Mouse (Mus musculus) bone marrow, adult 2 months (tissue): ENCODE measurements around the gene 2010300C02Rik. TPM values are rescaled to one million over a fixed set of nuclear protein-coding genes. Genes with fewer than 3 reads are reported as not detected.
A peak's percentile ranks its signal among the peaks of the same experiment; 100 is the strongest.

Experiments
- H3K27ac ChIP-seq: fragments of 200-500 bp; 2 replicates; pipeline ENCODE4 v1.5.1; 2012; ENCODE audit warnings: low read depth, mild to moderate bottlenecking, control low read depth, inconsistent platforms, low read length; ENCODE audit not compliant: control insufficient read depth, poor library complexity, insufficient read depth
- H3K4me1 ChIP-seq: fragments of 200-500 bp; 2 replicates; pipeline ENCODE4 v1.6.1; 2011; ENCODE audit warnings: low read length; ENCODE audit not compliant: control insufficient read depth, insufficient read depth
- H3K4me3 ChIP-seq: fragments of 200-500 bp; replicated peaks from 2 replicates; pipeline ENCODE3; 2011; ENCODE audit warnings: mild to moderate bottlenecking, low read depth, low read length, control low read depth; ENCODE audit not compliant: control insufficient read depth
- CTCF ChIP-seq: fragments of 200-500 bp; IDR thresholded peaks from 2 replicates; pipeline ENCODE4 v1.5.1; 2011; ENCODE audit warnings: low read length, control low read depth; ENCODE audit not compliant: control insufficient read depth, insufficient read depth
- POLR2A ChIP-seq: fragments of 200-500 bp; IDR thresholded peaks from 2 replicates; pipeline ENCODE4 v1.6.1; 2011; ENCODE audit warnings: low read depth, mild to moderate bottlenecking, control low read depth, low read length, borderline replicate concordance; ENCODE audit not compliant: control insufficient read depth
- WGBS: fragments of 180-500 bp; shearing (Covaris S2); methylation state at CpG from one replicate; pipeline ENCODE4 v1.1.7; 2018; 5-methylcytosine and 5-hydroxymethylcytosine counted together
- polyA plus RNA-seq: library from polyadenylated mRNA; stranded (reverse); fragments of >200 nt; gene quantifications from 2 replicates; pipeline ENCODE4 v1.2.4, GENCODE M21; 2011; ENCODE audit warnings: low replicate concordance; ENCODE audit not compliant: missing spikeins, insufficient read depth, insufficient read length

Gene 2010300C02Rik
- polyA plus RNA-seq, 1 experiment: not detected

DNA sequence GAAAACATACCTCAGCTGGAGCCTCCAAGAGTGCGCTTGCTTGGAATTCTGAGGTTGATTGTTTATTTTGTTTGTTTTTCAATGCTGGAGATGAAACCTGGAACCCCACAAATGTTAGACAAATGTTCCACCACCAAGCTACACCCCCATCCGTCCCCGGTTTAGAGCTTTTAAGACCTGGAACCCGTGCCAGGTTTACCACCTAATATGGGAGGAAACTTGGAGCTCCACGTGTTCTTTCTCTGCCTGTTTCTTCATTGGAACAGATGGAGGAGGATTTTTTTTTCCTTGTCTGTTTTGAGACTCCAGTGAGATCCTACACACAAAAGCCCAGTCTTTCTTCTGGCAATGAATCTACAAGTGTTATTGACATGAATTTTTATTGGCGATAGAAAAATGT, 30.2 kb downstream of the 2010300C02Rik start:
- no peak overlapping the region for H3K4me3 ChIP-seq
- no peak overlapping the region for H3K27ac ChIP-seq
- no peaks in the 10 kb centered on the region for H3K4me1 ChIP-seq
- TF ChIP-seq POLR2A: no peak
- no peak for TF ChIP-seq CTCF
- 78% methylated on average over 6 of the region's 6 CpGs for WGBS

DNA sequence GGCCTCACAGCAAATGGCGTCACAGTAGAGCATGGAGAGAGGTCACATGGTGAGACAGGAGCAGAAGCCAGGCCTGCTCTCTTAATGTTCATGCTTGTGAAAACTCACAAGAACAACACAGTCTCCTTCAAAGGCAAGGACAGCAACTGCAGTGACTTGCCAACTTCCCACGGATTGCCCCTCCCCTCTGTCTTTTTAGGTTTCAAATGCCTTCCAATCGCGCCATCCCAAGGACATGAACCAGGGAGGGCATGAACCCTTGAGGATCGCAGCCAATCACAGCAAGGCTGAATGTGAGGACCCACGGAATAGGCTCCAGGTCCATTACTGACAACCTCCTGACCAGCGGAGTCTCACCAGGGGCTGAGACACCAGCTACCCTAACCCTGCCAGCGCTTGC, 31.5 kb downstream of the 2010300C02Rik start:
- TF ChIP-seq CTCF: no peak
- no peak for TF ChIP-seq POLR2A
- H3K4me1 ChIP-seq: no peaks in the 10 kb centered on the region
- 74% methylated on average over 8 of the region's 8 CpGs for WGBS

DNA sequence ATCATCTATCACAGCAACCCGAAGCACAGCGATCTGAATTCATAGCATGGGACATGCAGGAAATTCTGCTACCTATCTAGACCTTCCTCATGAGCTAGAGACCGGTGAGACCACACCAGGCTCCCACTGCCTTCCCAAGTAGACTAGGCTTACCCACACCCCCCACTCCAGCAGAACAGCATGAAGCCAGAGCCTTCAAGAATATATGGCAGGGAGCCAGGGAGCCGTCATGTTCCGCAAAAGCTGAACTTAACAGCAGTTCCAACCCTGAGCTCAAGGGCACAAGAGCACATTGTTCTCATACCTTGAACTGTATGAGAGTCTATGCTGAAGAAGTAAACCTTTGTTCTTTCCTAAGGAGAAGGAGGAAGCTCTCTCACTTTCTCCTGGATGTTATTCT, 32.4 kb downstream of the 2010300C02Rik start:
- no peaks in the 10 kb centered on the region for H3K4me1 ChIP-seq
- WGBS: 68% methylated on average over 5 of the region's 5 CpGs
- H3K4me3 ChIP-seq: no peak overlapping the region
- TF ChIP-seq POLR2A (no peak), CTCF (no peak)
- no peak overlapping the region for H3K27ac ChIP-seq

More for the DNA sequence above, 31.5 kb downstream of the 2010300C02Rik start:
- no peak overlapping the region for H3K4me3 ChIP-seq
- H3K27ac ChIP-seq: no peak overlapping the region

DNA sequence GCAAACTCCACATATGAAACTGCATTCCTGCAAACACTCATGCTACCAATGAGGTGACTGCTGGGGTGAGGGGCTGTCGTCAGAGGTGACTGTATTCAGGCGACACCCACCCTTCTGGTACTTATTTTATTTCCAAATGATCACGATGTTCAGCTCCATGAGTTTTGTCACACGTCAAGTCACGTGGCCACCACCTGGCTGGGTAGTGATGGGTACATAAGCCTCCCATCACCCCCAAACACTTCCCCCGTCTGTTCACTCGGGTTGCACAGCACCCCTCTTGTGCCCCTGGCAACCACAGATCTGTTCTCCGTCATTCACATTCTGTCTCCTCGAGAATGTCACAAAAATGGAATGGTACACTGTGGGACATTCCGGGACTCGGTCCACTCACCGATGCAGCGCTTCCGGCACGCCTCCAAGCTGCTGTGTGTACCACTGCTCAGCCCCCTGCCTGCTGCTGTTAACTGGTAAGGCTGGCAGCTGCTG, 32.9 kb downstream of the 2010300C02Rik start:
- Histone ChIP-seq H3K27ac (no peak overlapping the region), H3K4me3 (no peak overlapping the region), H3K4me1 (no peaks in the 10 kb centered on the region)
- WGBS: 79% methylated on average over 15 of the region's 15 CpGs
- TF ChIP-seq CTCF: no peak
- no peak for TF ChIP-seq POLR2A

DNA sequence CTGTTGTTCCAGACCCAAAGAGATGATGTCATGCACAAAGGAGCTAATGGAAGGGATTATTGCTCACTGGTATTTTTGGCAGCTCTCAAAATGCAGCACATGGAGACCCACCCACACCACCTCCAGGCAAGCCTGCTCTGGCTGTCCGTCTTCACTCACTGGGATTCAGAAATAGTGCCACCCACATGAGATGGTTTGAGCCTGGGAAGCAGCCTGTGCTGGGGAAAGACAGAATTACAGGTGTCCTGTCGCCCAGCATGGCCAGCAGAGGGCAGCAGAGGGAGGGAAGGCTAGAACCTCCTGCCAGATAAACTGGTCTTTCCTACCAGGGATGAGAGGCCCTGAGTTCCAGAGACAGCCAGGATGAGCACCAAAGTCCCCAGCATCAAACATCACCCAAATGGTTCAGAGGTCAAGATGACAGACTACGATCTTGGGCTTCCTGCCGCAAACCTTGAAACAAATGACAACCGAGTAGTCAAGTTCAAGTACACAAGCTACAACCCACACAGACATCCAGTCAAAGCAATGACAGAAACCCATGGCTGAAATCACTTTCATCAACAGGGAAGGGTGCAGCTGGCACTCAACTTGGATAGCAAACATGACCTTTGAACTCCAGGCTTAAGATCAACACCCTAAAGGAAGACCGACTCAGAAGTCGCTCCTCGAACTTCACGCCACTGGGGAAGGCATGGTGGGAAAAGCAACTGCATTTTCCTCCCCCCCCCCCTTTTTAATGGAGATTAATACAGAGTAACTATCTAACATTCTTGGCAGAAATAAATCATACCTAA, 41.4 kb downstream of the 2010300C02Rik start:
- Histone ChIP-seq H3K27ac (no peak overlapping the region), H3K4me3 (no peak overlapping the region), H3K4me1 (no peaks in the 10 kb centered on the region)
- TF ChIP-seq POLR2A (no peak), CTCF (peak; percentile 92)
- WGBS: 74% methylated on average over 9 of the region's 9 CpGs

DNA sequence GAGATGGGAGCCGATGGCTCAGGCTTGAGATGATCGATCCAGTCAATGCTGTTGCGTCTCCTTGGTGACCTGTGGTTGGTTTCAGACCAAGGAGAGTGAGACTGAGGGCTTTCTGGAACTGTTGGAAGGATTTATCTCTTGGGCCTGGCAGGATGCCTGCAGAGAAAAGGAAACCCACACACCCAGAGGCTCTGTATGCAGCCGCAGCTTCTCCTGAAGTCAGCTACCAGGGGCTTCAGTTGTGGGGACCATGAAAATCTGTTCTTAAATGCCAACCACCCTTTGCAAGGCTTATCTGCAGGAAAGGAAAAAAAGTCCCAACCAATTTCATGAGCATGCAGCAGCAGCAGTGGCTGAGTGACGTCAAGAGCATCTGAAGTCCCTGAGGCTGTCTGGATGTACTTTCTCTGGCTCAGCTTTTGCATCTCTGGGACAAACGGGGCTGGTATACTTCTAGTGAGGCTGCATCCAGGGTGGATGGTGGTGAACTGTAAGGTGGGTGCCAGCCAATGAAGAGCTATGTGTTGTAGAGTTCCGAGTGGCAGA, 42.8 kb downstream of the 2010300C02Rik start:
- WGBS: 18% methylated on average over 7 of the region's 7 CpGs
- no peak overlapping the region for H3K27ac ChIP-seq
- H3K4me1 ChIP-seq: no peaks in the 10 kb centered on the region
- H3K4me3 ChIP-seq: no peak overlapping the region
- TF ChIP-seq CTCF (no peak), POLR2A (no peak)

DNA sequence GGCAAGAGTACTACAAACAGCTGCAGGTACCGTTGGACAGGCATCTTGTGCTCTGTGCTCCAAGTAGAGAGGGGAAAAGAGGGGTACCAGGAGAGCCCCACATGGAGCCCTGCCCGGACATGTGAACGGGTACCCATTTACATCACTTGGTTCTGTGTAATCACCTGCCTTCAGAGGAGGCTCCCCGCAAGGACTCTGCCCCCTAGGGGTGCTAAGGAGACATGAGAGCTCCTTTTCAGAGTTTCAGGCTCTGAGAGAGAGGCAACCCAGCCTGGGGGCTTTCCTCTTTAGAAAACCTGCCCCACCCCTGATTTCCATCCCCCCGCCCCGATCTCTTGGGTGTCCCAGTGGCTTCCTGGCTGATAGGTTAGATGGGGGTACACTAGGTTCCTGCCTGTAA, 44.4 kb downstream of the 2010300C02Rik start:
- Histone ChIP-seq H3K4me1 (no peaks in the 10 kb centered on the region), H3K4me3 (no peak overlapping the region), H3K27ac (no peak overlapping the region)
- 61% methylated on average over 6 of the region's 6 CpGs for WGBS
- no peak for TF ChIP-seq CTCF
- TF ChIP-seq POLR2A: no peak

DNA sequence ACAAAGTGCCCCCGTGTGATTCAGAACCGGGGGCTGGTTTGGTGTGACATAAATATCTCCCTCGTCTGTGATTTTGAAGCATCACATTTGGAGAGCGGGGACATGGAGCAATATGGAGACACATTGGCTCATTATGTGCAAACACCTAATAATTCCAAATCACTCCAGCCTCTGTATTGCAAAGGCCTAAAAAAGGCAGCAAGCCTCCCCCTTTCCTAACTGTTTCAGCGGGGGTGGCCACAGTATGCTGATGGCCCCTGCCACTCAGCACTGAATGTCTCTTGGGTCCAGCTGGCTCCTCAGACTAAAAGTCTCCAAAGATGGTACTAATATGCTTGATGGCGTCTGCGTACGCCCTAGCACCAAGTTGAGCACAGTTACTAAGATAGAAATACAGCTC, 45.6 kb downstream of the 2010300C02Rik start:
- WGBS: 92% methylated on average over 8 of the region's 8 CpGs
- H3K4me3 ChIP-seq: no peak overlapping the region
- TF ChIP-seq CTCF: no peak
- TF ChIP-seq POLR2A: no peak
- H3K27ac ChIP-seq: no peak overlapping the region
- H3K4me1 ChIP-seq: no peaks in the 10 kb centered on the region

DNA sequence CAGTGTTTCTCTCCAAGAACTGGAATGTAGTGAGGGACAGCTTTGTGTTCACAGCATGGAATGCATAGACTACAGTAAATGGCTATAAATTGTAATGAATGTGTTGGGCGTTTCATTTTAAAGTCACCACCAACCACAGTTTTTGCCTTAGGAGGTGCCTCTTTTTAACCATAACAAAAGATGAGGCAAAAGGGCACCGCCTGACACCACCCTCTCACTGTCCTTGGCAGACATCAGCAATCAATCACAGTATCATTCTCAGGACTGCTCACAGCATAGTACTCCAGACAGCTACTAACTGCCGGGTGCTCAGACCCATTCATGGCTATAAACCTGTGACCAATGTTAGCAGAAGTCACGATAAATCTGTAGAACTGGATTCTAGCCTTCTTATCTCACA, 48.6 kb downstream of the 2010300C02Rik start:
- Histone ChIP-seq H3K27ac (no peak overlapping the region), H3K4me3 (no peak overlapping the region), H3K4me1 (no peaks in the 10 kb centered on the region)
- 69% methylated on average over 4 of the region's 4 CpGs for WGBS
- TF ChIP-seq CTCF (no peak), POLR2A (no peak)

DNA sequence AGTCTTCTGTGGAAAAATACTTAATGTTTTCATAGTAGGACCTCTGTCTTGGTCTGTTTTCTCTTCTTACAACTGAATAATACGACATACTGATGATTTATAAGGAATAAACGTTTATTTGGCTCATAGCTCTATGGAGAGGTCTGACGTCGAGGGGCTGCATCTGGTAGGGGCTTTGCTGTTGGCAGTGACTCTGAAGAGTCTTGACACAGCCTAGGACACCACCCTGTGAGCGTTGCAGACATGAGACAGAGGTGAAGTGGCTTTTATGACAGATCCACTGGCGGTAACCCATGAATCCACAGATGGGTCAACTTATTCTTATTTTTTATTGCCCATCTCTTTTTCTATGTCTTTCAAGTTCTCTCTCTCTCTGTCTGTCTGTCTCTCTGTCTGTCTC, 52.5 kb downstream of the 2010300C02Rik start:
- Histone ChIP-seq H3K4me1 (no peaks in the 10 kb centered on the region; the same call in 1 of the 2 replicates), H3K27ac (no peak overlapping the region), H3K4me3 (no peak overlapping the region)
- TF ChIP-seq CTCF: no peak
- TF ChIP-seq POLR2A: no peak
- WGBS: 77% methylated on average over 6 of the region's 6 CpGs
